Mouse (Mus musculus): ENCODE data around the gene Eapp. TPM values are rescaled to one million over a fixed set of nuclear protein-coding genes. Genes with fewer than 3 reads are reported as not detected.
"Not testable (repeated sequence)": the region's sequence is repeated elsewhere in the genome, so short reads cannot be mapped to it uniquely, and the experiment has no call there.

Eapp gene
- polyA plus RNA-seq, 1 experiment from 2014 or later: 50.0 TPM

DNA sequence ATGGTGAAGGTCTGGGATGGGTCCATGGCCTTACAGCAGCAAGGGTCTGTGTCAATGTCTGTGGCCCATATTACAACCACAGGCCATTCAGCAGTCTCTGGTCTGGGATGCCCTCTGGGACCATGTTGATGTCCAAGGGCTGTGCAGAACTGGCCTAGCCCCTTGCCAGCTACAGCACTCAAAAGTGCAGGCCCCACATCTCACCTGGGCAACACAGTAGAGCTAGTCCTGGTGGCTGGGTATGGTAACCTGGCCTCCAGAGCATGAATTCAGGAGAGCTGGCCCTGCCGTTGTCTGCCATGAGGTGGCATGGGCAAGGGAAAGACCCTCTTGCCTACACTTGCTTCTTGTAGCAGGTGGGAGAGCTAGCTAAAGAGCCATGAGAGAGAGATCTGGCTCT is 27.6 kb downstream of the Eapp start:
- H3K36me3 ChIP-seq: peaks cover 18% of the 10 kb centered on the region
- no peak overlapping the region for H3K4me2 ChIP-seq
- no peak overlapping the region for H3K9ac ChIP-seq
- ATAC-seq (ENCODE audit: low read depth) (no peak), DNase-seq (no peak)
- H3K27me3 ChIP-seq: no peaks in the 10 kb centered on the region
- 91% methylated on average over 1 of the region's 1 CpGs for WGBS (ENCODE audit: insufficient replicate concordance)
- H3K4me1 ChIP-seq (replicated peaks): no peaks in the 10 kb centered on the region
- no peak overlapping the region for H3K4me3 ChIP-seq (replicated peaks)
- no peak overlapping the region for H3K27ac ChIP-seq
- H3K9me3 ChIP-seq (replicated peaks): no peaks in the 10 kb centered on the region

- no peak overlapping the region for H3K9ac ChIP-seq
- H3K9me3 ChIP-seq (replicated peaks): no peaks in the 10 kb centered on the region
- no peak overlapping the region for H3K4me3 ChIP-seq (replicated peaks)
- no peaks in the 10 kb centered on the region for H3K4me1 ChIP-seq (replicated peaks)
- no peaks in the 10 kb centered on the region for H3K36me3 ChIP-seq
- no peak for DNase-seq
- no peak for ATAC-seq (ENCODE audit: low read depth)
- H3K4me2 ChIP-seq: no peak overlapping the region
- no peaks in the 10 kb centered on the region for H3K27me3 ChIP-seq
- no peak overlapping the region for H3K27ac ChIP-seq
- WGBS (ENCODE audit: insufficient replicate concordance): 72% methylated on average over 6 of the region's 6 CpGs
These were observed 30.2 kb downstream of the Eapp start for GRCm38 (mm10) chr12:54665526-54665925.

- not testable (repeated sequence) for H3K9ac ChIP-seq; DNase-seq; H3K27me3 ChIP-seq; H3K4me2 ChIP-seq; H3K36me3 ChIP-seq; H3K27ac ChIP-seq; ATAC-seq (ENCODE audit: low read depth); H3K9me3 ChIP-seq (replicated peaks); H3K4me3 ChIP-seq (replicated peaks)
- WGBS (ENCODE audit: insufficient replicate concordance): 61% methylated on average over 5 of the region's 5 CpGs
- peaks cover 14% of the 10 kb centered on the region for H3K4me1 ChIP-seq (replicated peaks)
These were observed 34.2 kb downstream of the Eapp start for GRCm38 (mm10) chr12:54661470-54661869.

DNA sequence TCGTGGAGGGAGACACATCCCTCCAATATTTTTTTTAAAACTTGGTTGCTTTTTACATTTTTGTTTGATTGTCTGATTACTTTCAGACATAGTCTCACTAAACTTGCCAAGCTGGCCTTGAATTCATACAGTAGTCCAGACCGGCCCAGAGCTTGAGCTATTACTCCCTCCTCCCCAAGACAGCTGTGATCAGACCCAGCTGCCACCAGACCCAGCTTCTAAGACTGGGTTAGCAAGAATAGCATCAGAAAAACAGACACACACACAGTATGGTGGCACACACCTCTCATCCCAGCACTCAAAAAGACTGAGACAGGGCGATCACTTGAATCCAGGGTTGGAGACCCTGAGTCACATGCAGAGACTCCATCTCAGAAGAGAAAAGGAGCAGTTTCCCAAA is 35.8 kb downstream of the Eapp start:
- Histone ChIP-seq H3K4me2 (no peak overlapping the region), H3K9ac (no peak overlapping the region), H3K9me3 (replicated peaks) (no peaks in the 10 kb centered on the region), H3K4me1 (replicated peaks) (peaks cover 23% of the 10 kb centered on the region), H3K27me3 (no peaks in the 10 kb centered on the region), H3K4me3 (replicated peaks) (no peak overlapping the region), H3K27ac (no peak overlapping the region), H3K36me3 (no peaks in the 10 kb centered on the region)
- no peak for DNase-seq
- ATAC-seq (ENCODE audit: low read depth): no peak
- WGBS (ENCODE audit: insufficient replicate concordance): 67% methylated on average over 3 of the region's 3 CpGs

DNA sequence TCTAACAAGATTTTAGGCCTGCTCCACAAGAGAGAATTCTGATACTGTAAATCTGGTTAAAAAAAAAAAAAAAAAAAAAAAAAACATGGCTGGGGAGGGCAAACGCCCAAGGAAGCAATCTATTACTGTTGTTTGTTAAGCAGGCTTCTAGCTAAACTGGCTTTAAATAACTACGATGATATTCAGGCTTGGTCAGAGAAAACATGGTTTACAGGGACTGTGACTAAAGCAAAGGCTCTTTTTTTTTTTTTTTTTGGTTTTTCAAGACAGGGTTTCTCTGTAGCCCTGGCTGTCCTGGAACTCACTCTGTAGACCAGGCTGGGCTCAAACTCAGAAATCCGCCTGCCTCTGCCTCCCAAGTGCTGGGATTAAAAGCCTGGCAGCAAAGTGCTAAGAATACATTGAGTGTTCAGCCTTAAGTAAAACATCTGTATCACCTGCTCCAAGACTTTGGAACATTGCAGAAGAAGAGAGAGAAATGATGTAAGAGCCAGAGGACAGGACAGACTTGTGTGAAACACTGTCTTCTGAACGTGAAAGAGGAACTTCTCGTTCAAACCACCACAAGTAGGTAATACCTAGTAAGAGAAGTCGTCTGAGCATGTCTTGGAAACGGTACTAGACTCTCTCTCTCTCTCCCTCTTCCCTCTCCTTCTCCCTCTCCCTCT is 37.1 kb downstream of the Eapp start:
- Histone ChIP-seq H3K4me1 (replicated peaks) (peaks cover 36% of the 10 kb centered on the region), H3K9me3 (replicated peaks) (no peaks in the 10 kb centered on the region), H3K36me3 (no peaks in the 10 kb centered on the region), H3K4me3 (replicated peaks) (no peak overlapping the region), H3K27ac (no peak overlapping the region), H3K9ac (no peak overlapping the region), H3K27me3 (no peaks in the 10 kb centered on the region), H3K4me2 (no peak overlapping the region)
- DNase-seq (no peak), ATAC-seq (ENCODE audit: low read depth) (no peak)
- WGBS (ENCODE audit: insufficient replicate concordance): 41% methylated on average over 7 of the region's 7 CpGs

DNA sequence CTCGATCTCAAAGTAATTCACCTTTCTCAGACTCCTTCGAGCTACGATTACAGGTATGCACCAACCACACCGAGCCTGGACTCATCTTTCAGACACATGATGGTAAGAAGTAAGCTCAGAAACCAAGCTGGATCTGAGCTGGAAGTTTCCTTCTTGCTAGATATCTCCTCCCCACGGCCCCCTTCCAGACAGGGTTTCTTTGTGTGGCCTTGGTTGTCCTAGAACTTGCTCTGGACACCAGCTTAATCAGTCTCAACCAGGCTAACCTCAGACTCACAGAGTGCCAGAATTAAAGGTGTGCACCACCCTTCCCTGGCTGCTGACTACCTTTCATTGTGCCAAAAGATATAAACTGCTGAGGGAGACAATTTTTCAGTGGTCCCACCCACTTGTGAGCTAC is 37.7 kb downstream of the Eapp start:
- WGBS (ENCODE audit: insufficient replicate concordance): 78% methylated on average over 5 of the region's 5 CpGs
- no peaks in the 10 kb centered on the region for H3K9me3 ChIP-seq (replicated peaks)
- no peak overlapping the region for H3K9ac ChIP-seq
- no peak overlapping the region for H3K27ac ChIP-seq
- DNase-seq (no peak), ATAC-seq (ENCODE audit: low read depth) (no peak)
- peaks cover 40% of the 10 kb centered on the region for H3K4me1 ChIP-seq (replicated peaks)
- H3K27me3 ChIP-seq: no peaks in the 10 kb centered on the region
- H3K36me3 ChIP-seq: no peaks in the 10 kb centered on the region
- H3K4me3 ChIP-seq (replicated peaks): no peak overlapping the region
- no peak overlapping the region for H3K4me2 ChIP-seq

GRCm38 (mm10) chr12:54657226-54657625 is 38.5 kb downstream of the Eapp start:
- Histone ChIP-seq H3K4me1 (replicated peaks) (peaks cover 48% of the 10 kb centered on the region), H3K4me3 (replicated peaks) (peak overlapping the region; percentile 78), H3K9me3 (replicated peaks) (no peaks in the 10 kb centered on the region), H3K36me3 (no peaks in the 10 kb centered on the region), H3K27ac (no peak overlapping the region), H3K9ac (peak overlapping the region; percentile 66; the same call in 1 of the 2 replicates), H3K4me2 (peak overlapping the region; percentile 85), H3K27me3 (no peaks in the 10 kb centered on the region)
- ATAC-seq (ENCODE audit: low read depth): no peak
- 54% methylated on average over 2 of the region's 2 CpGs for WGBS (ENCODE audit: insufficient replicate concordance)
- DNase-seq: no peak

- peak within 1 kb of the TSS; percentile 85 for H3K4me2 ChIP-seq
- peak within 1 kb of the TSS; percentile 78 for H3K4me3 ChIP-seq (replicated peaks)
- no peaks in the 10 kb centered on the region for H3K9me3 ChIP-seq (replicated peaks)
- H3K4me1 ChIP-seq (replicated peaks): peaks cover 53% of the 10 kb centered on the region
- DNase-seq (peak; percentile 96), ATAC-seq (ENCODE audit: low read depth) (peak; percentile 100)
- no peaks in the 10 kb centered on the region for H3K36me3 ChIP-seq
- H3K27me3 ChIP-seq: no peaks in the 10 kb centered on the region
- 9% methylated on average over 53 of the region's 53 CpGs for WGBS (ENCODE audit: insufficient replicate concordance)
- H3K27ac ChIP-seq: peak within 1 kb of the TSS; percentile 78
- peak within 1 kb of the TSS; percentile 85 for H3K9ac ChIP-seq
These were observed 39.1 kb downstream of the Eapp start, which contains the start of gene Sptssa for GRCm38 (mm10) chr12:54656396-54657171. Gene Sptssa (minus strand): TSS chr12:54656573.

GRCm38 (mm10) chr12:54656039-54656395 is 39.7 kb downstream of the Eapp start:
- no peaks in the 10 kb centered on the region for H3K9me3 ChIP-seq (replicated peaks)
- ATAC-seq (ENCODE audit: low read depth) (peak; percentile 22), DNase-seq (no peak)
- peaks cover 53% of the 10 kb centered on the region for H3K4me1 ChIP-seq (replicated peaks)
- H3K9ac ChIP-seq: peak overlapping the region; percentile 85
- no peaks in the 10 kb centered on the region for H3K27me3 ChIP-seq
- 0 out of 2 replicates have a peak, but pooled peaks cover 3% of the 10 kb centered on the region for H3K36me3 ChIP-seq
- under 1% methylated on average over 22 of the region's 22 CpGs for WGBS (ENCODE audit: insufficient replicate concordance)
- peak overlapping the region; percentile 78 for H3K4me3 ChIP-seq (replicated peaks)
- peak overlapping the region; percentile 85 for H3K4me2 ChIP-seq
- H3K27ac ChIP-seq: peak overlapping the region; percentile 78

- Histone ChIP-seq H3K4me2 (peak overlapping the region; percentile 85), H3K36me3 (0 out of 2 replicates have a peak, but pooled peaks cover 6% of the 10 kb centered on the region), H3K9me3 (replicated peaks) (no peaks in the 10 kb centered on the region), H3K4me1 (replicated peaks) (peaks cover 55% of the 10 kb centered on the region), H3K9ac (peak overlapping the region; percentile 85), H3K27ac (peak overlapping the region; percentile 78), H3K27me3 (no peaks in the 10 kb centered on the region), H3K4me3 (replicated peaks) (peak overlapping the region; percentile 78)
- WGBS (ENCODE audit: insufficient replicate concordance): 17% methylated on average over 16 of the region's 16 CpGs
- no peak for ATAC-seq (ENCODE audit: low read depth)
- DNase-seq: no peak
These were observed 40.2 kb downstream of the Eapp start for GRCm38 (mm10) chr12:54655292-54656038.

- WGBS (ENCODE audit: insufficient replicate concordance): 64% methylated on average over 1 of the region's 1 CpGs
- Histone ChIP-seq H3K4me1 (replicated peaks) (peaks cover 56% of the 10 kb centered on the region), H3K4me2 (peak overlapping the region; percentile 85), H3K4me3 (replicated peaks) (peak overlapping the region; percentile 78), H3K9me3 (replicated peaks) (no peaks in the 10 kb centered on the region), H3K27ac (peak overlapping the region; percentile 22), H3K9ac (peak overlapping the region; percentile 85), H3K36me3 (0 out of 2 replicates have a peak, but pooled peaks cover 8% of the 10 kb centered on the region), H3K27me3 (no peaks in the 10 kb centered on the region)
- no peak for DNase-seq
- ATAC-seq (ENCODE audit: low read depth): no peak
These were observed 41.0 kb downstream of the Eapp start for GRCm38 (mm10) chr12:54654741-54655140.
